Comparison of ENCODE assay signal across 21 mouse cellular contexts in the genomic region with DNA sequence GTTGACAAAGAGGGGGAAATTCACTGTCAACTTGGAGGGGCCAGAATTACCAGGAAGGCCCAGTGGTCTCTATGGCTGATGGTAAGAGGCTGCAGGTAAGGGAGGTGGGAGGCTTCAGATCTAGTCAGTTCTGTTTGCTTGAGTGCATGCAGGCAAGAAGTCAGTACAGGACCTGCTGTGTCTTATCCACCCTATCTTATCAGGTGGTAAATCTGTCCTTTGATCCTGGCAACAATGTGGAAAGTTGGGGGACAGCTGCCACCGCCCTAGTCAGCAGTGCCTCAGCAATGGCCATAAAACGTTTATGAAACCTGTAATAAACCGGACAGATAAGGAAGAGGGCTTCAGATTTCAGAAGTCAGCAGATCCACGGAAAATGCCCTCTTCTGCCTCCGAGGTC.
"Had no signal": no experiment of that assay in that cellular context is flagged by ENCODE, and none has a peak within 500 bp of the region (broad histone marks: within the 10 kb centered on the region; RNA-seq: fewer than 3 reads in every experiment).

No protein-coding gene starts in this region.

- H3K27me3 ChIP-seq: lung, embryonic 15.5 days had no signal

- H3K27ac ChIP-seq: kidney, postnatal 0 days; left cerebral cortex, adult 2 months; limb, embryonic 12.5 days; limb, embryonic 15.5 days; liver, embryonic 14.5 days; lung, embryonic 15.5 days; midbrain, embryonic 12.5 days; neural tube, embryonic 15.5 days had no signal

- H3K4me2 ChIP-seq: limb, embryonic 12.5 days; limb, embryonic 15.5 days; lung, embryonic 15.5 days; midbrain, embryonic 12.5 days; neural tube, embryonic 15.5 days had no signal

- H3K9ac ChIP-seq: limb, embryonic 12.5 days; limb, embryonic 15.5 days; liver, embryonic 14.5 days; lung, embryonic 15.5 days; midbrain, embryonic 12.5 days; neural tube, embryonic 15.5 days had no signal

- DNase-seq: kidney, adult 18-20 months; kidney, adult 9 months; layer of hippocampus, postnatal 36 days; lung, adult 18-20 months; lung, postnatal 10 days; lung, postnatal 36 days; right cerebral cortex, adult 18-20 months; right cerebral cortex, postnatal 14 days; right cerebral cortex, postnatal 4 days; thymus, adult 18-20 months; thymus, postnatal 36 days had no signal

- H3K36me3 ChIP-seq: limb, embryonic 12.5 days; limb, embryonic 15.5 days; lung, embryonic 15.5 days; midbrain, embryonic 12.5 days; neural tube, embryonic 15.5 days had no signal

- H3K4me3 ChIP-seq: left cerebral cortex, adult 2 months; limb, embryonic 12.5 days; limb, embryonic 15.5 days; lung, embryonic 15.5 days; midbrain, embryonic 12.5 days; myocyte; neural tube, embryonic 15.5 days had no signal

- ATAC-seq: midbrain, embryonic 16.5 days had no signal

- H3K4me1 ChIP-seq: limb, embryonic 15.5 days had no signal

- H3K9me3 ChIP-seq: limb, embryonic 12.5 days; limb, embryonic 15.5 days; lung, embryonic 15.5 days; midbrain, embryonic 12.5 days; neural tube, embryonic 15.5 days had no signal
